31 mouse cellular contexts compared by ENCODE assay signal in genomic region chr13:61164622-61165021, GRCm38 (mm10). TPM values are rescaled to one million over a fixed set of nuclear protein-coding genes. Genes with fewer than 3 reads are reported as not detected.
"Had no signal": no experiment of that assay in that cellular context is flagged by ENCODE, and none has a peak within 500 bp of the region (broad histone marks: within the 10 kb centered on the region; RNA-seq: fewer than 3 reads in every experiment).

No protein-coding gene starts in this region.

- H3K9me3 ChIP-seq: megakaryocyte, embryonic 14.5 days; stomach, embryonic 15.5 days had no signal

- H3K36me3 ChIP-seq: kidney, embryonic 15.5 days; limb, embryonic 10.5 days; limb, embryonic 13.5 days; liver, embryonic 13.5 days; midbrain, embryonic 10.5 days; midbrain, embryonic 13.5 days; neural tube, embryonic 13.5 days; stomach, embryonic 15.5 days had no signal

- H3K27me3 ChIP-seq: kidney, embryonic 15.5 days; limb, embryonic 13.5 days; liver, embryonic 13.5 days; megakaryocyte, embryonic 14.5 days; midbrain, embryonic 13.5 days; neural tube, embryonic 13.5 days; stomach, embryonic 15.5 days had no signal

- H3K4me1 ChIP-seq: kidney, embryonic 15.5 days; limb, embryonic 10.5 days; limb, embryonic 13.5 days; liver, embryonic 13.5 days; megakaryocyte, embryonic 14.5 days; midbrain, embryonic 10.5 days; midbrain, embryonic 13.5 days; neural tube, embryonic 13.5 days; stomach, embryonic 15.5 days had no signal

- H3K9ac ChIP-seq: kidney, embryonic 15.5 days; limb, embryonic 13.5 days; liver, embryonic 13.5 days; midbrain, embryonic 13.5 days; neural tube, embryonic 13.5 days; stomach, embryonic 15.5 days had no signal

- H3K27ac ChIP-seq: kidney, embryonic 15.5 days; limb, embryonic 10.5 days; limb, embryonic 13.5 days; liver, embryonic 13.5 days; macrophage; midbrain, embryonic 10.5 days; midbrain, embryonic 13.5 days; neural tube, embryonic 13.5 days; stomach, embryonic 15.5 days had no signal

- H3K4me2 ChIP-seq: kidney, embryonic 15.5 days; limb, embryonic 13.5 days; liver, embryonic 13.5 days; midbrain, embryonic 13.5 days; neural tube, embryonic 13.5 days; stomach, embryonic 15.5 days had no signal

- DNase-seq: kidney, adult 2 months; kidney, postnatal 14 days; kidney, postnatal 4 days; liver; liver, embryonic 13.5 days; lung, adult 2 months; retina, postnatal 1 day; right cerebral cortex, postnatal 25 days; spleen, adult 18-20 months; thymus, postnatal 25 days had no signal

- ATAC-seq: midbrain, embryonic 13.5 days; midbrain, embryonic 16.5 days had no signal

- H3K4me3 ChIP-seq: kidney, embryonic 15.5 days; limb, embryonic 10.5 days; limb, embryonic 13.5 days; liver, embryonic 13.5 days; megakaryocyte, embryonic 14.5 days; midbrain, embryonic 10.5 days; midbrain, embryonic 13.5 days; myocyte; neural tube, embryonic 13.5 days; stomach, embryonic 15.5 days had no signal

RNA-seq across cellular contexts. Expression of gene Ctsr, which starts 0.6 kb away (rescaled TPM):
- total RNA-seq: layer of hippocampus, adult 18-20 months; layer of hippocampus, postnatal 14 days; left cerebral cortex, adult 8-10 months; left cerebral cortex, postnatal 14 days; monocyte, adult 5-6 weeks; neutrophil, adult 5-6 weeks had no signal
- polyA plus RNA-seq: kidney, adult 2 months; kidney, embryonic 15.5 days; limb, embryonic 10.5 days; limb, embryonic 13.5 days; liver, embryonic 13.5 days; liver, embryonic 16.5 days; lung, adult 2 months; lung, embryonic 16.5 days; macrophage; midbrain, embryonic 10.5 days; midbrain, embryonic 13.5 days; midbrain, embryonic 16.5 days; myocyte; neural tube, embryonic 13.5 days; stomach, embryonic 15.5 days; testis, adult 2 months; thymus, postnatal 0 days had no signal

RNA-seq across cellular contexts. Expression of gene Cts6, which starts 38.6 kb away (rescaled TPM):
- total RNA-seq: layer of hippocampus, adult 18-20 months; layer of hippocampus, postnatal 14 days; left cerebral cortex, adult 8-10 months; left cerebral cortex, postnatal 14 days; monocyte, adult 5-6 weeks; neutrophil, adult 5-6 weeks had no signal
- polyA plus RNA-seq: kidney, adult 2 months; kidney, embryonic 15.5 days; limb, embryonic 10.5 days; limb, embryonic 13.5 days; liver, embryonic 13.5 days; liver, embryonic 16.5 days; lung, adult 2 months; lung, embryonic 16.5 days; macrophage; midbrain, embryonic 10.5 days; midbrain, embryonic 13.5 days; midbrain, embryonic 16.5 days; myocyte; neural tube, embryonic 13.5 days; stomach, embryonic 15.5 days; testis, adult 2 months had no signal
